Mouse (Mus musculus) midbrain, embryonic 10.5 days (tissue): ENCODE results near the gene Gm31371. TPM values are rescaled to one million over a fixed set of nuclear protein-coding genes. Genes with fewer than 3 reads are reported as not detected.
"Not testable (repeated sequence)": the region's sequence is repeated elsewhere in the genome, so short reads cannot be mapped to it uniquely, and the experiment has no call there.

Experiments used
- DNase-seq: peaks from one replicate; pipeline ENCODE4 v3.0.0-alpha.2; 2017; ENCODE audit warnings: low spot score
- H3K27ac ChIP-seq: fragments of 300-500 bp; sonication (generic); replicated peaks from 2 replicates; pipeline ENCODE4 v1.5.1; 2016; ENCODE audit warnings: mild to moderate bottlenecking
- H3K27me3 ChIP-seq: fragments of 300-500 bp; sonication (generic); 2 replicates; pipeline ENCODE4 v1.6.1; 2016; ENCODE audit warnings: low read depth, mild to moderate bottlenecking; ENCODE audit not compliant: poor library complexity, severe bottlenecking
- H3K36me3 ChIP-seq: fragments of 300-500 bp; sonication (generic); 2 replicates; pipeline ENCODE4 v1.6.1; 2016; ENCODE audit warnings: mild to moderate bottlenecking, moderate library complexity
- H3K4me1 ChIP-seq: fragments of 300-500 bp; sonication (generic); 2 replicates; pipeline ENCODE4 v1.6.1; 2016
- H3K4me3 ChIP-seq: fragments of 300-500 bp; sonication (generic); 2 replicates; pipeline ENCODE4 v1.5.1; 2016; ENCODE audit warnings: mild to moderate bottlenecking, moderate library complexity
- H3K9me3 ChIP-seq: fragments of 300-500 bp; sonication (generic); replicated peaks from 2 replicates; pipeline ENCODE4 v1.6.1; 2016; ENCODE audit warnings: mild to moderate bottlenecking
- WGBS: fragments of 180-500 bp; shearing (Covaris S2); methylation state at CpG from one replicate; pipeline ENCODE4 v1.1.7; 2016; 5-methylcytosine and 5-hydroxymethylcytosine counted together
- polyA plus RNA-seq: library from polyadenylated mRNA; unstranded; fragments of >200 nt; fragmentation: Nextera tagmentation; extraction: Ambion mirVana; gene quantifications from 2 replicates; pipeline ENCODE4 v1.2.1, GENCODE M21; 2016

Gene Gm31371
- polyA plus RNA-seq = not detected in 2 replicates

DNA sequence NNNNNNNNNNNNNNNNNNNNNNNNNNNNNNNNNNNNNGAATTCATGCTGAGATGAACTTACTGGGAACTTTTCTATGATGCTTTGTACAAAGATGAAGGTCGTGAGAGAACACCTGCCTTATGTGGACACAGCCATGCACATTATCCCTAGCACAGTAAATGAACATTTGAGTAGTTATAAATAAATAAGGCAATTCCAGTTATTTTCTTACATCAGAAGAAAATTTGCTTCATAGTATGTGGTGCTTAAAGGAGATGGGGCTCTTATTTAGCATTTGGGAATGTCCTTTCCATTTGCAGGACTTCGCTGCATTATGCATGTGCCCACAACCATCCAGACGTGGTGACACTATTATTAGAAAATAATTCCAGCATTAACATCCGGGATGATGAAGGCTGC is at the start of gene Gm31371:
TSS of gene Gm31371 (plus strand) at position 301 of the 400 bp plus-strand sequence.
- H3K4me3 ChIP-seq = not testable (repeated sequence)

DNA sequence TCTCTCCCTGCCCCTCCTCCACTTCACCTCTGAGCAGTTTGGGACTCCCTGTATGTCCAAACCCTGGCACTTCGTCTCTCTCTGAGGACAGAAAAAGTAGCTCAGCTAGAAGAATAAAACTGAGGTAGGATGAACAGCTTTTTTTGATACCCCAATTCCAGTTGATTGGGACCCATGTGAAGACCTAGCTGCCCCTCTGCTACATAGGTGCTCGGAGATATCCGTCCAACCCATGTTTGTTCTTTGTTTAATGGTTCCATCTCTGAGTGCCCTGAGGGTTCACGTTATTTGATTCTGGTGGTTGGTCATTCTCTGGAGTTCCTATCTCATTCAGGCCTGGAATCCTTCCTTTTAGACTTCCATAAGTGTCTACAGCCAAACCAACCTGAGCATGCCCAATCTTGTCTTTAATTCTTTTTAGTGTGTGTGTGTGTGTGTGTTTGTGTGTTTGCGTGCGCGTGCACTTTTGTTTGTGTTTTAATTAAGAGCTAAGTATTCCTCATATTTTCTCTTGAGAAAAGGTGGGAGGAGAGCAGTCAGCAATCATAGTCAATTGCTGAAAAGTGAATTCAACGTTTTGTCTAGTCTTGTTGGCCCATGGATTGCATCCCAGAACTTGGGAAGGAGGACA is 3.3 kb downstream of the Gm31371 start:
- H3K4me3 ChIP-seq, H3K36me3 ChIP-seq, H3K9me3 ChIP-seq, H3K4me1 ChIP-seq, H3K27me3 ChIP-seq, H3K27ac ChIP-seq, DNase-seq: not testable (repeated sequence)
- 93% methylated on average over 7 of the region's 8 CpGs for WGBS

More for the DNA sequence above, at the start of gene Gm31371:
- not testable (repeated sequence) for H3K9me3 ChIP-seq, H3K4me1 ChIP-seq, H3K36me3 ChIP-seq, H3K27me3 ChIP-seq, DNase-seq, H3K27ac ChIP-seq
- WGBS = 80% methylated on average over 3 of the region's 4 CpGs

DNA sequence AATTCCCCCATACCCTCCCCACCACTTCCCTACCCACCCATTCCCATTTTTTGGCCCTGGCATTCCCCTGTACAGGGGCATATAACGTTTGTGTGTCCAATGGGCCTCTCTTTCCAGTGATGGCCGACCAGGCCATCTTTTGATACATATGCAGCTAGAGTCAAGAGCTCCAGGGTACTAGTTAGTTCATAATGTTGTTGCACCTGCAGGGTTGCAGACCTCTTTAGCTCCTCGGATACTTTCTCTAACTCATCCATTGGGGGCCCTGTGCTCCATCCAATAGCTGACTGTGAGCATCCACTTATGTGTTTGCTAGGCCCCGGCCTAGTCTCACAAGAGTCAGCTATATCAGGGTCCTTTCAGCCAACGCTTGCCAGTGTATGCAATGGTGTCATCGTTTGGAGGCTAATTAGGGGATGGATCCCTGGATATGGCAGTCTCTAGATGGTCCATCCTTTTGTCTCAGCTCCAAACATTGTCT is 5.7 kb downstream of the Gm31371 start:
- H3K4me3 ChIP-seq, H3K27me3 ChIP-seq, H3K27ac ChIP-seq, DNase-seq, H3K9me3 ChIP-seq, H3K4me1 ChIP-seq, H3K36me3 ChIP-seq: not testable (repeated sequence)
- 77% methylated on average over 5 of the region's 6 CpGs for WGBS

DNA sequence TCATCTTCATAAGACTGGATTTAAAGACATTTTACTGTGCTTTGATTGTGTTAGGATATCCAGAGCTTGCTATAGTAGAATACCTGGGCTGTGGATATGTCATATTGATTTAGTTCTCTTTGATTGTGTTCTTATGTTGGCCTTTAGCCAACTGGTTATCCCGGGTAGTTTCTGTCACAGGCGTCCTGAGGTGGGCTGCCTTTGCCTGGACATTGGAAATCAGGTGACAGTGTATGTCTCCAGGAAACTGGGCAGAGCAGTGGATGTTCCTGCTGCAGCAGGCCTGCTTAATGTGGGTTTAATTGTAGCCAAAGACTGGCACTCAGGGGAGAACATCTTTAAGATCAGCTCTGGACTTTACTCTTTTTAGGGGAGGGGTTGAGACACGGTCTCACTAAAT is 15.9 kb downstream of the Gm31371 start:
- H3K27me3 ChIP-seq, H3K4me1 ChIP-seq, DNase-seq: not testable (repeated sequence)

DNA sequence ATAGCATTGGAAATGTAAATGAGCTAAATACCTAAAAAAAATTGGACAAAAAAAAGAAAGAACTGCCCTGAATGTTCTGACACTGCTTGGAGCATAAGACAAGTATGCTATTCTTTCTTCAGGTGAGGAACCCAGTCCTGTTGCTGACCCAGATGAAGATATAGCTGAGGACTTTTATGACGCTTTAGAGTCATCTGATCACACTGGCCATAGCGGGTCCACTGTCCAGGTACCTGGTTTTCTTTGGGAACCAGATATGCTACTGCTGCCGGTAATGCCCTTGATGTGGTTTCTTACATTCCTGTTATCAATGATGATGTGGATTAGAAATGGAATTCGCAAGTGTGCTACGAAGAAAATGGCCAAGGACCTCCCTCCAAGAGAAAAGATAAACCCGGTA is 31.1 kb downstream of the Gm31371 start:
- not testable (repeated sequence) for H3K27ac ChIP-seq, H3K4me3 ChIP-seq, H3K9me3 ChIP-seq, DNase-seq, H3K4me1 ChIP-seq, H3K36me3 ChIP-seq, H3K27me3 ChIP-seq
- WGBS = 86% methylated on average over 1 of the region's 6 CpGs

More for the DNA sequence above, 15.9 kb downstream of the Gm31371 start:
- not testable (repeated sequence) for H3K4me3 ChIP-seq, H3K27ac ChIP-seq, H3K36me3 ChIP-seq, H3K9me3 ChIP-seq
- 86% methylated on average over 2 of the region's 3 CpGs for WGBS

DNA sequence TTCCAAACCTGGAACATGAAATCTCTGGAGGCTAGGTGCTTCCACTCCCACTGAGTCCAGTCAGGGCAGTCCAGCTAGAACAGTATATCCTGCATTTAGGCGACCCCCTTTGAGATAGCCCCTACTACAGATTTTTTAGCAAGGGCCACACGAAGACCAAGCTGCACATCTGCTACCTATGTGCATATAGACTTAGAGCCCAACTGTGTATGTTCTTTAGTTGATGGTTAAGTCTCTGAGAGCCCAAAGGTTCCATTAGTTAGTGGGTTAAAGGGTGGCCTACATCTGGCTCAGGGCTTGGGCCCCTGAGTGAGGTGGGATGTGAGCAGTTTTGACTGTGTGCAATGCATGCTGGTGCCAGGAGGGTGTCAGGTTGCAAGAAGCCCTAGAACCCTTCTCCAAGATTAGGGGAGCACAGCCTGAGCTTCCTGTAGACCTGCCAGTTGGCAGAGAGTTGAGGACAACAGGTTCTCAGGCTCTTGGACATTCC is 32.4 kb downstream of the Gm31371 start:
- H3K36me3 ChIP-seq, DNase-seq, H3K27ac ChIP-seq, H3K4me3 ChIP-seq, H3K27me3 ChIP-seq, H3K4me1 ChIP-seq, H3K9me3 ChIP-seq: not testable (repeated sequence)
- 72% methylated on average over 2 of the region's 2 CpGs for WGBS

DNA sequence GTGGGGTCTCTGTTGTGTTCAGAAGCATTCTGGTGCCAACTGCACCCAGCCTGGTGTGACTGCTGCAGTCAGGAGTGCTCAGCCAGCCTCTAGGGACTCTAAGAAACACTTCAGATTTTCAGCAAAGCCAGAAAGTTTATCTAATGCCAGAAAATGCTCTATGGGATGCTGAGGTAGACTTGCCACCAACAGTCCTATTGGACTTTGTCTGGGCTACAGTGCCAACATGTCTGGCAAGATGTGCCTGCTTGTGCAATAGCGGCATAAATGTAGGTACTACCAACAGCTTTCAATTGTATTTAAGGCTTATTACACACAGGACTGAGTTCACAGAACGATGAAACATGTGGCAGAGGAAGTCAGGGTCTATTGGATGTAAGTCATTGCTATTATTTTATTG is 57.7 kb downstream of the Gm31371 start:
- peaks cover 15% of the 10 kb centered on the region for H3K9me3 ChIP-seq
- H3K27ac ChIP-seq = no peak overlapping the region
- WGBS = 77% methylated on average over 2 of the region's 2 CpGs
- H3K4me3 ChIP-seq = no peak overlapping the region
- H3K36me3 ChIP-seq = no peaks in the 10 kb centered on the region
- DNase-seq = no peak
- H3K4me1 ChIP-seq = no peaks in the 10 kb centered on the region
- no peaks in the 10 kb centered on the region for H3K27me3 ChIP-seq

DNA sequence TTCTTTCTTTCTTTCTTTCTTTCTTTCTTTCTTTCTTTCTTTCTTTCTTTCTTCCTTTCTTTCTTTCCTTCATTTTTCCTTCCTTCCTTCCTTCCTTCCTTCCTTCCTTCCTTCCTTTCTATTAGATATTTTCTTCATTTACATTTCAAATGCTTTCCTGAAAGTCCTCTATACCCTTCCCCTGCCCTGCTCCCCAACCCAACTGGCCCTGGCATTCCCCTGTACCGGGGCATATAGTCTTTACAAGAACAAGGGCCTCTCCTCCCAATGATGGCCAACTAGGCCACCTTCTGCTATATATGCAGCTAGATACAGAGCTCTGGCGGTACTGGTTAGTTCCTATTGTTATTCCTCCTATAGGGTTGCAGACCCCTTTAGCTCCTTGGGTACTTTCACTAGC is 60.6 kb downstream of the Gm31371 start:
- not testable (repeated sequence) for H3K27me3 ChIP-seq, H3K36me3 ChIP-seq, H3K27ac ChIP-seq, DNase-seq, H3K4me3 ChIP-seq, H3K4me1 ChIP-seq
- H3K9me3 ChIP-seq = peaks cover 17% of the 10 kb centered on the region
- WGBS = 77% methylated on average over 2 of the region's 2 CpGs

DNA sequence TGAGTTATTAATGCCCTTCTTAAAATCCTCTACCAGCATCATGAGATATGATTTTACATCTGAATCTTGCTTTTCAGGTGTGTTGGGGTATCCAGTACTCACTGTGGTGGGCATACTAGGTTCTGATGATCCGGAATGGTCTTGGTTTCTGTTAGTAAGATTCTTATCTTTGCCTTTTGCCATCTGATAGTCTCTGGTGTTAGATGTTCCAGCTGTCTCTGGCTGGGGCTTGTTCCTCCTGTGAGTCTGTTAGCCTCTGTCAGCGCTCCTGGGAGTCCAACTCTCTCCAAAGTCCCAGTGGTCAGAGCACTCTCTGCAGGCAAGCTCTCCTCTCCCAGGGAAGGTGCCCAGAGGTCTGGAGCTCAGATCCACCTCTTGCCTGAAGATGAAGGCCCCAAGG is 65.0 kb downstream of the Gm31371 start:
- not testable (repeated sequence) for DNase-seq, H3K4me1 ChIP-seq, H3K27me3 ChIP-seq, H3K9me3 ChIP-seq, H3K36me3 ChIP-seq, H3K4me3 ChIP-seq, H3K27ac ChIP-seq
- WGBS = 61% methylated on average over 2 of the region's 2 CpGs

DNA sequence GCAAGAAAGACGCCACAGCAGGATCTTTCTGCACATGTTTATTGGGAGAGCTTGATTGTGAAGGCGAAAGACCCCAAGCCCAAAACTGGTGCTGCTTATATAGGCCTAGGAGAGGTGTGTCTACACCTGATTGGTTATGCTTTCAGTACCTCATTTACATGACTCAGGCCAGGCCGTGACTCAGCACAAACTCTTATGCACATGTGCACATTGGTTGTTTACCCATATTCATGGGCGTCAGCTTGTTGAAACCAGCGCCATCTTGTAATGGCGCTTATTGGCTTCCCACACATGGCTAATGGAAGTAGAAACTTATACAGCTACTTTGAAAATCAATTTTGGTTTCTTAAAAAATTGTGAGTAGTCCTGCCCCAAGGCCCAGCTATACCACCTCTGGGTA is 72.0 kb downstream of the Gm31371 start:
- not testable (repeated sequence) for H3K27me3 ChIP-seq, H3K27ac ChIP-seq, H3K4me1 ChIP-seq, DNase-seq, H3K36me3 ChIP-seq, H3K4me3 ChIP-seq
- H3K9me3 ChIP-seq = peaks cover 32% of the 10 kb centered on the region
- WGBS = 88% methylated on average over 6 of the region's 6 CpGs

Other genes starting within 250 kb of the Gm31371 start
- not detected in 2 replicates for gene 4930467E23Rik, start 173.8 kb upstream of the Gm31371 start, polyA plus RNA-seq